Mouse (Mus musculus) activated CD4-positive, CD25-positive, alpha-beta regulatory T cell, adult 4 months (primary cell): ENCODE measurements around the gene 4833427G06Rik. TPM values are rescaled to one million over a fixed set of nuclear protein-coding genes. Genes with fewer than 3 reads are reported as not detected.
"Not testable (repeated sequence)": the region's sequence is repeated elsewhere in the genome, so short reads cannot be mapped to it uniquely, and the experiment has no call there.

ENCODE experiments used
- ATAC-seq: one replicate; pipeline ENCODE4 v1.8.0; 2017
- polyA plus RNA-seq, 2 experiments: library from polyadenylated mRNA; unstranded; fragments of 100-300 nt; shearing (Covaris generic); gene quantifications; one replicate each; pipeline ENCODE4 v1.2.1; 2017

Gene 4833427G06Rik
- not detected for polyA plus RNA-seq

GRCm38 (mm10) chr9:51101756-51102425, at the start of gene 4833427G06Rik:
Gene 4833427G06Rik, minus strand, starts transcription at chr9:51102078.
- no peak for ATAC-seq

GRCm38 (mm10) chr9:51147294-51147693, 45.4 kb upstream of the 4833427G06Rik start:
- ATAC-seq: no peak

GRCm38 (mm10) chr9:51146496-51146895, 44.6 kb upstream of the 4833427G06Rik start:
- no peak for ATAC-seq

- no peak for ATAC-seq
These were observed 42.3 kb upstream of the 4833427G06Rik start for GRCm38 (mm10) chr9:51144218-51144617.

GRCm38 (mm10) chr9:51143437-51143836, 41.6 kb upstream of the 4833427G06Rik start:
- ATAC-seq: no peak

GRCm38 (mm10) chr9:51140711-51141110, 38.8 kb upstream of the 4833427G06Rik start:
- ATAC-seq: no peak

GRCm38 (mm10) chr9:51139401-51139800, 37.5 kb upstream of the 4833427G06Rik start:
- ATAC-seq: not testable (repeated sequence)

GRCm38 (mm10) chr9:51138301-51138700, 36.4 kb upstream of the 4833427G06Rik start:
- no peak for ATAC-seq

GRCm38 (mm10) chr9:51137836-51138235, 36.0 kb upstream of the 4833427G06Rik start:
- ATAC-seq: no peak

- no peak for ATAC-seq
These were observed 35.6 kb upstream of the 4833427G06Rik start for GRCm38 (mm10) chr9:51137432-51137831.

GRCm38 (mm10) chr9:51136985-51137384, 35.1 kb upstream of the 4833427G06Rik start:
- ATAC-seq: no peak

- ATAC-seq: no peak
These were observed 12.9 kb upstream of the 4833427G06Rik start for GRCm38 (mm10) chr9:51114767-51115166.

- ATAC-seq: no peak
These were observed 3.9 kb upstream of the 4833427G06Rik start for GRCm38 (mm10) chr9:51105751-51106150.

GRCm38 (mm10) chr9:51103808-51104514, 2.1 kb upstream of the 4833427G06Rik start:
- no peak for ATAC-seq

GRCm38 (mm10) chr9:51102963-51103807, 1.3 kb upstream of the 4833427G06Rik start:
- no peak for ATAC-seq

- ATAC-seq: no peak
These were observed 5.6 kb downstream of the 4833427G06Rik start for GRCm38 (mm10) chr9:51096306-51096705.

- ATAC-seq: no peak
These were observed 8.2 kb downstream of the 4833427G06Rik start for GRCm38 (mm10) chr9:51093697-51094096.

GRCm38 (mm10) chr9:51081614-51082013, 20.3 kb downstream of the 4833427G06Rik start:
- no peak for ATAC-seq

- ATAC-seq: no peak
These were observed 24.9 kb downstream of the 4833427G06Rik start, which contains the start of gene Layn for GRCm38 (mm10) chr9:51076979-51077315. Gene Layn, minus strand, starts transcription at chr9:51077094.

- no peak for ATAC-seq
These were observed 25.4 kb downstream of the 4833427G06Rik start for GRCm38 (mm10) chr9:51076300-51076978.

GRCm38 (mm10) chr9:51075780-51076179, 26.1 kb downstream of the 4833427G06Rik start:
- no peak for ATAC-seq

GRCm38 (mm10) chr9:51070801-51071200, 31.1 kb downstream of the 4833427G06Rik start:
- no peak for ATAC-seq

GRCm38 (mm10) chr9:51068202-51068601, 33.7 kb downstream of the 4833427G06Rik start:
- ATAC-seq: no peak
